Mouse (Mus musculus) heart, postnatal 0 days (tissue): ENCODE results near the gene Pcgf5. TPM values are rescaled to one million over a fixed set of nuclear protein-coding genes. Genes with fewer than 3 reads are reported as not detected.

ENCODE experiments used
- ATAC-seq: fragments of 200-750 bp; cut with Nextera tagmentation; 2 replicates; pipeline ENCODE4 v1.8.0; 2017; ENCODE audit warnings: low read depth, moderate number of reproducible peaks, moderate library complexity; ENCODE audit not compliant: insufficient read depth
- DNase-seq: peaks from one replicate; pipeline ENCODE4 v3.0.0-alpha.2; 2016; ENCODE audit warnings: low spot score
- H3K27ac ChIP-seq: fragments of 300-500 bp; sonication (generic); 2 replicates; pipeline ENCODE4 v1.5.1; 2014; ENCODE audit warnings: low read depth, mild to moderate bottlenecking
- H3K27me3 ChIP-seq: fragments of 300-500 bp; sonication (generic); 2 replicates; pipeline ENCODE4 v1.6.1; 2014; ENCODE audit warnings: low read length, mixed read lengths; ENCODE audit not compliant: control insufficient read depth, insufficient read depth
- H3K36me3 ChIP-seq: fragments of 300-500 bp; sonication (generic); replicated peaks from 2 replicates; pipeline ENCODE4 v1.6.1; 2014; ENCODE audit warnings: low read length, mixed read lengths; ENCODE audit not compliant: control insufficient read depth, insufficient read depth
- H3K4me1 ChIP-seq: fragments of 300-500 bp; sonication (generic); 2 replicates; pipeline ENCODE4 v1.6.1; 2014; ENCODE audit warnings: antibody characterized with exemption; ENCODE audit not compliant: control insufficient read depth, insufficient read depth
- H3K4me2 ChIP-seq: fragments of 300-500 bp; sonication (generic); 2 replicates; pipeline ENCODE4 v1.6.1; 2014; ENCODE audit warnings: low read depth, mild to moderate bottlenecking, low read length, moderate library complexity
- H3K4me3 ChIP-seq: fragments of 300-500 bp; sonication (generic); 2 replicates; pipeline ENCODE4 v1.5.1; 2014; ENCODE audit warnings: low read depth, low read length
- H3K9ac ChIP-seq: fragments of 300-500 bp; sonication (generic); replicated peaks from 2 replicates; pipeline ENCODE4 v1.6.1; 2014; ENCODE audit warnings: low read depth, low read length, mixed read lengths
- H3K9me3 ChIP-seq: fragments of 300-500 bp; sonication (generic); replicated peaks from 2 replicates; pipeline ENCODE4 v1.6.1; 2016; ENCODE audit warnings: low read length; ENCODE audit not compliant: control insufficient read depth
- CTCF ChIP-seq: IDR thresholded peaks from 2 replicates; pipeline ENCODE4 v1.5.1; 2016; ENCODE audit warnings: antibody characterized with exemption, control low read depth, low read depth
- EP300 ChIP-seq: IDR thresholded peaks from 2 replicates; pipeline ENCODE4 v1.6.1; 2016; ENCODE audit warnings: antibody characterized with exemption, low read depth
- WGBS: fragments of 180-500 bp; shearing (Covaris S2); extraction: QIAGEN DNeasy Blood & Tissue Kit; methylation state at CpG from one replicate; pipeline ENCODE4 v1.1.7; 2014; 5-methylcytosine and 5-hydroxymethylcytosine counted together
- polyA plus RNA-seq: library from polyadenylated mRNA; unstranded; fragments of >200 nt; fragmentation: Nextera tagmentation; extraction: Ambion mirVana; gene quantifications from 2 replicates; pipeline ENCODE4 v1.2.1, GENCODE M21; 2015
- total RNA-seq: library from RNA; depleted of rRNA; stranded (reverse); fragments of >200 nt; gene quantifications from 2 replicates; pipeline ENCODE4 v1.2.3, GENCODE M21; 2014; ENCODE audit warnings: low replicate concordance; rRNA removed

The Pcgf5 gene
- total and polyA plus RNA-seq, 2 experiments from 2014 or later = 34.3 to 56.5 TPM

DNA sequence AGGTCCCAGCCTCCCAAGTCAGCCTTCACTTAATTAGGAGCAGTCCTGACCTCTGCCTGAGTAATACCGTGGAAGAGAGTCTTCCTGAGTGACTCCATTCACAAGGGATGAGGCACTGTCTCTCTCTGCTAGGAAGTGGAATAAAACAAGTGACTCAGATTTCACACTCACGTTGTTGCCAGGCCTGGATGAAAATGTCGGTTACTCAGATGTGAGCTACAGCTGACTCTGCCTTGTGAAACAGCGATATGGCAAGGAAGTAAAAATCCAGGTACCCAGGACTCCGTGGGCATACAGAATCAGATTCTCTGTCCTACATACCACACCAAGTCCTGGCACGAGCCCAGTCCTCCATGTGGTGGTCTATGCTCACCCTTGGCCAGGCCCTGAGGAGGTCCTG is 142.8 kb downstream of the Pcgf5 start:
- H3K4me2 ChIP-seq = no peak overlapping the region
- no peak for DNase-seq

DNA sequence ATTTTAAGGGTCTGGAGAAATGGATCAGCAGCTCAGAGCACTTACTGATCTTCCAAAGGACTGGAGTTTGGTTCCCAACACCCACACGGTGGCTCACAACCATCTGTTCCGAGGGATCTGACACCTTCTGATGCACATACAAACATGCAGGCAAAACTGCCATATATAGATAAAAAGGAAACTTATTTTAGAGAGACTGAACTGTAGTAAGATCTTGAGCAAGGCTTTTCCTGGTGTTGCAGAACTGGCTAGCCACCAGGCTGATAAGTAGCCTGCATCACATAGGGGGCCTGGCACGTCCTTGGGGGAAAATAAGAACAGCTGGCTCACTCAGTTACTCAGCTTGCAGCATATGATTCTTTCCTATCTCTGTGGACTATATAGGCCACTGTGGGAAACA is 147.4 kb downstream of the Pcgf5 start:
- 55% methylated on average over 3 of the region's 3 CpGs for WGBS
- no peak overlapping the region for H3K9ac ChIP-seq
- no peaks in the 10 kb centered on the region for H3K36me3 ChIP-seq
- no peaks in the 10 kb centered on the region for H3K4me1 ChIP-seq
- ATAC-seq (no peak), DNase-seq (no peak)
- no peak overlapping the region for H3K27ac ChIP-seq
- no peaks in the 10 kb centered on the region for H3K9me3 ChIP-seq
- H3K27me3 ChIP-seq = no peaks in the 10 kb centered on the region
- H3K4me3 ChIP-seq = no peak overlapping the region
- H3K4me2 ChIP-seq = no peak overlapping the region
- TF ChIP-seq EP300 = no peak
- no peak for TF ChIP-seq CTCF

More for the DNA sequence above, 142.8 kb downstream of the Pcgf5 start:
- ATAC-seq = no peak
- H3K9me3 ChIP-seq = peaks cover 5% of the 10 kb centered on the region; the same call in 1 of the 2 replicates
- no peak for TF ChIP-seq EP300
- no peak for TF ChIP-seq CTCF
- no peaks in the 10 kb centered on the region for H3K27me3 ChIP-seq
- H3K9ac ChIP-seq = no peak overlapping the region
- H3K36me3 ChIP-seq = no peaks in the 10 kb centered on the region
- no peak overlapping the region for H3K27ac ChIP-seq
- 74% methylated on average over 6 of the region's 6 CpGs for whole genome bisulfite sequencing
- no peak overlapping the region for H3K4me3 ChIP-seq
- H3K4me1 ChIP-seq = no peaks in the 10 kb centered on the region

DNA sequence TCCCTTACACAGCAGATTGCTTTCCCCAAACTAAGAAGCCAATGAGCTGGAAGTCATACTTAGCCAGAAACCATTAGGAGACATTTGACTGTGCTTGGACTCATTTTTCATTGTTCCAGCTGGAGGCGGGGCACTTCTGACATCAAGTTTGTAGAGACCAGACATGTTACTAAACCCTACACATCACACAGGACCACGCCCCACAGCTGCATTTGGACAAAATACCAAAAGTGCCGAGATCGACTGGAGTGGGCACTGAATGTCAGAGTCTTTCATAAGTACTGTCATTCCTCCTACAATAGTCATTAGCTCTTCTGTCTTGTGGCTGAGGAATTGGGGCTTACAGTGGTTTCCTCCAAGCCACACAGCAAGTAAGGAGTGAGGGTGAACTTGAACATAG is 148.4 kb downstream of the Pcgf5 start:
- TF ChIP-seq CTCF (no peak), EP300 (no peak)
- Histone ChIP-seq H3K4me3 (no peak overlapping the region), H3K27me3 (no peaks in the 10 kb centered on the region), H3K9ac (no peak overlapping the region), H3K36me3 (no peaks in the 10 kb centered on the region), H3K27ac (no peak overlapping the region), H3K9me3 (no peaks in the 10 kb centered on the region), H3K4me1 (no peaks in the 10 kb centered on the region), H3K4me2 (no peak overlapping the region)
- WGBS = 79% methylated on average over 4 of the region's 4 CpGs
- ATAC-seq (no peak), DNase-seq (no peak)

DNA sequence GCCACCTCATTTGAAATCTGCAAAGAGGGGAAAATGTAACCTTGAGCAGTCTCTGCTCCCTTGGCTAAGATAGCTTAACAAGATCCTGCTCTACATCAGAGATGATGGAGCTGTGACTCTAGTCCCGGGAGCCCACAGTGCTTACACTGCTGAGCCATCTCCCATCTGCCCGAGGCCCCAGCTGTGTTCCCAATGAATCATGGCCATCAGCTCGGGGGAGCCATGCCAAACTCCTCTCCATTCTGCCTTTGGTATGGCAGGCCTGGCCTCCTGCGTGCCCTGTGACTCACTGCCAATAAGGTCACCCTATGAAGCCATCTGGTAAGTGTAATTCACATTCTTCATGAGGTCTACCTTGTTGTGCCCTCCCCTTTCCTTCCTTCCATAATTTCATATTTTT is 149.0 kb downstream of the Pcgf5 start:
- DNase-seq (no peak), ATAC-seq (no peak)
- Histone ChIP-seq H3K9ac (no peak overlapping the region), H3K27ac (no peak overlapping the region), H3K9me3 (no peaks in the 10 kb centered on the region), H3K36me3 (no peaks in the 10 kb centered on the region), H3K4me3 (no peak overlapping the region), H3K27me3 (no peaks in the 10 kb centered on the region), H3K4me2 (no peak overlapping the region), H3K4me1 (no peaks in the 10 kb centered on the region)
- TF ChIP-seq CTCF (no peak), EP300 (no peak)
- 72% methylated on average over 4 of the region's 4 CpGs for WGBS

DNA sequence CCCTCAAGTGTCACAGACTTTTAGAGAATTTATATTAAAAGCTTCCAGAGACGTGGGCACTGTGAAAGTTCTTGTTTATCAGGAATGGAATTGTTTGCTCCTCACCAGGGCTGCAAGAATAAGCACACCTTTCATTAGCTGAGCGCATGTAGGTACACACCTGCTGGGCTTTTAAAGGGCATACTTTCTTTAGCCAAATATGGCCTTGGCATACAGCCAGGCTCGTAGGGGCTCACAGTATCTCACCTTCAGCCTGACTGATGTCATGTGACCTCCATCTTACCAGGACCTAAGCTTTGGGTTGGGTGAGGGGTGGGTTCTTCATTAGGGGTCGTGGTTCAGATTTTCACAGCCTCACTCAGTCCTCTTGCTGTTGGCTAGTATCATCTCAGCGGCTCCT is 149.6 kb downstream of the Pcgf5 start:
- Histone ChIP-seq H3K4me3 (no peak overlapping the region), H3K9me3 (no peaks in the 10 kb centered on the region), H3K36me3 (no peaks in the 10 kb centered on the region), H3K4me1 (no peaks in the 10 kb centered on the region), H3K9ac (no peak overlapping the region), H3K27me3 (no peaks in the 10 kb centered on the region), H3K27ac (no peak overlapping the region), H3K4me2 (no peak overlapping the region)
- 53% methylated on average over 5 of the region's 5 CpGs for WGBS
- DNase-seq (no peak), ATAC-seq (no peak)
- TF ChIP-seq CTCF (no peak), EP300 (no peak)

DNA sequence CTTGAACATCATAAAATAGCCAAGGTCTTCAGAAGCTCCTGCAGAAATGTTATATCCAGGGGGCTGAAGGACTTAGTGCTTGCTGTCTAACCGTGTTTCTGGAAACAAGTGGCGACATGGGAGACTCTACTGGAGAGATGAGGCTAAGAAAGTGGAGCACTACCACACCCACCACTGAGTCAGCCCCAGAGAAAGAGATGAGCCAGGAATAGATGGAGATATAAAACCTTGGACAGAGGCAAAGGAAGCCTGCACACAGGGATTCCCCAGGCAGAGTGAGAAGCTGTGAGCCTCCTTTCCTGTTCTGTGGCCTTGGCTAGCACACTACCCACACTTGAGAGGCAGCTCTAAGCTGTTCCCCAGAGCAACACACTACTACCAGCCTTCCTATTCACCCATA is 156.6 kb downstream of the Pcgf5 start:
- Histone ChIP-seq H3K9me3 (no peaks in the 10 kb centered on the region), H3K4me2 (no peak overlapping the region), H3K27me3 (no peaks in the 10 kb centered on the region), H3K9ac (no peak overlapping the region), H3K27ac (no peak overlapping the region), H3K4me3 (no peak overlapping the region), H3K36me3 (no peaks in the 10 kb centered on the region), H3K4me1 (no peaks in the 10 kb centered on the region)
- ATAC-seq (no peak), DNase-seq (no peak)
- no peak for TF ChIP-seq EP300
- no peak for TF ChIP-seq CTCF
- WGBS = 85% methylated on average over 2 of the region's 2 CpGs

Other genes with a start within 250 kb of the Pcgf5 start
- 557 and 776 TPM in 2 replicates for gene Ankrd1, start 228.2 kb upstream of the Pcgf5 start, total RNA-seq
- 491 and 665 TPM in 2 replicates for gene Ankrd1, start 228.2 kb upstream of the Pcgf5 start, polyA plus RNA-seq
- gene Hectd2, start 206.3 kb downstream of the Pcgf5 start, total RNA-seq = 3.9 and 5.3 TPM in 2 replicates
- gene Hectd2, start 206.3 kb downstream of the Pcgf5 start, polyA plus RNA-seq = 1.7 and 1.9 TPM in 2 replicates